Mouse (Mus musculus) embryonic facial prominence, embryonic 14.5 days (tissue): ENCODE data around the gene Stk25. TPM values are rescaled to one million over a fixed set of nuclear protein-coding genes. Genes with fewer than 3 reads are reported as not detected.

Experiments used
- ATAC-seq: fragments of 200-750 bp; cut with Nextera tagmentation; 2 replicates; pipeline ENCODE4 v1.8.0; 2017; ENCODE audit warnings: low read depth, moderate number of reproducible peaks, moderate TSS enrichment
- DNase-seq: peaks from one replicate; pipeline ENCODE4 v3.0.0-alpha.2; 2015; ENCODE audit warnings: low spot score
- H3K27ac ChIP-seq: fragments of 300-500 bp; sonication (generic); replicated peaks from 2 replicates; pipeline ENCODE4 v1.5.1; 2014; ENCODE audit warnings: low read depth, mild to moderate bottlenecking, low read length, moderate library complexity
- H3K27me3 ChIP-seq: fragments of 300-500 bp; sonication (generic); replicated peaks from 2 replicates; pipeline ENCODE4 v1.6.1; 2014; ENCODE audit warnings: low read length; ENCODE audit not compliant: control insufficient read depth, insufficient read depth
- H3K36me3 ChIP-seq: fragments of 300-500 bp; sonication (generic); 2 replicates; pipeline ENCODE4 v1.6.1; 2014; ENCODE audit warnings: low read length, mixed read lengths; ENCODE audit not compliant: control insufficient read depth, insufficient read depth
- H3K4me1 ChIP-seq: fragments of 300-500 bp; sonication (generic); 2 replicates; pipeline ENCODE4 v1.6.1; 2014; ENCODE audit warnings: antibody characterized with exemption, low read length; ENCODE audit not compliant: control insufficient read depth, insufficient read depth
- H3K4me2 ChIP-seq: fragments of 300-500 bp; sonication (generic); 2 replicates; pipeline ENCODE4 v1.6.1; 2014; ENCODE audit warnings: low read depth, mild to moderate bottlenecking, low read length, moderate library complexity, mixed read lengths
- H3K4me3 ChIP-seq: fragments of 300-500 bp; sonication (generic); 2 replicates; pipeline ENCODE4 v1.5.1; 2014; ENCODE audit warnings: low read depth, mild to moderate bottlenecking, low read length
- H3K9ac ChIP-seq: fragments of 300-500 bp; sonication (generic); 2 replicates; pipeline ENCODE4 v1.6.1; 2014; ENCODE audit warnings: low read depth, mild to moderate bottlenecking, low read length, moderate library complexity, mixed read lengths
- H3K9me3 ChIP-seq: fragments of 300-500 bp; sonication (generic); 2 replicates; pipeline ENCODE4 v1.6.1; 2016; ENCODE audit warnings: low read length; ENCODE audit not compliant: control insufficient read depth
- WGBS: fragments of 180-500 bp; shearing (Covaris S2); extraction: QIAGEN DNeasy Blood & Tissue Kit; methylation state at CpG from one replicate; pipeline ENCODE4 v1.1.7; 2014; 5-methylcytosine and 5-hydroxymethylcytosine counted together
- polyA plus RNA-seq: library from polyadenylated mRNA; unstranded; fragments of >200 nt; fragmentation: Nextera tagmentation; extraction: Ambion mirVana; gene quantifications from 2 replicates; pipeline ENCODE4 v1.2.1, GENCODE M21; 2014

Gene Stk25
- polyA plus RNA-seq, 1 experiment from 2014 or later: 190 TPM

DNA sequence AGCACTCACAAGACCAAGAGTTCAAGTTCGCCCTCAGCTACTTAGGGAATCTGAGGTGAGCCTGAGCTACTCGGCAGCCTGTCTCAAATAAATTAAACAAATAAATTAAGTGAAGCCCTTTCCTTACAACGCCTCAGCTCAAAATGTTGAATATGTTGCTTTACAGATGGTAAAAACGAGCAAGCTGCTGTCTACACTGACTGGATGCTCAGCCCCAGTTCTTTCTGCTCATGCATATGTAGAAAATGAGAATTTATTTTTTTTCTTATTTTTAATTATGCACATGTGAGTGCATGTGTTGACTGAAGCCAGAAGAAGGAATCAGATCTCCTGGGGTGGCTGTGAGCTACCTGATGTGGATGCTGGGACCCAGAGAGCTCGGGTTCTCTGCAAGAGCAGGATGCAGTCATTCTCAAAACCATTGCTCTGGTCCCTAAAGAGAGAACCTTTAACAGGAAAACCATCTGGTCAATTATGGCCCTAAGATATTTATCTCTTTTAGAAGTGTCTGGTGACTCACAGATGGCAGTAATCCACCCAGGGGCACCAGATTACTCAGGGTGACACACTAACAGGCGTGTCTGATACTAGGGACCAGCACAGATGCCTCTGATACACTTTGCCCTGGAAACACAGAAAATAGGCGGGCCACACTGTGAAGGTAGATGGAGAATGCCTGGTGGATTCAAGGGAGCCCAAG is 2.0 kb downstream of the Stk25 start:
- DNase-seq (no peak), ATAC-seq (no peak)
- no peak overlapping the region for H3K9ac ChIP-seq
- WGBS: 53% methylated on average over 7 of the region's 7 CpGs
- no peaks in the 10 kb centered on the region for H3K36me3 ChIP-seq
- no peak overlapping the region for H3K4me3 ChIP-seq
- no peaks in the 10 kb centered on the region for H3K4me1 ChIP-seq
- H3K9me3 ChIP-seq: 0 out of 2 replicates have a peak, but pooled peaks cover 5% of the 10 kb centered on the region
- H3K4me2 ChIP-seq: no peak overlapping the region
- no peak overlapping the region for H3K27ac ChIP-seq
- H3K27me3 ChIP-seq: no peaks in the 10 kb centered on the region

DNA sequence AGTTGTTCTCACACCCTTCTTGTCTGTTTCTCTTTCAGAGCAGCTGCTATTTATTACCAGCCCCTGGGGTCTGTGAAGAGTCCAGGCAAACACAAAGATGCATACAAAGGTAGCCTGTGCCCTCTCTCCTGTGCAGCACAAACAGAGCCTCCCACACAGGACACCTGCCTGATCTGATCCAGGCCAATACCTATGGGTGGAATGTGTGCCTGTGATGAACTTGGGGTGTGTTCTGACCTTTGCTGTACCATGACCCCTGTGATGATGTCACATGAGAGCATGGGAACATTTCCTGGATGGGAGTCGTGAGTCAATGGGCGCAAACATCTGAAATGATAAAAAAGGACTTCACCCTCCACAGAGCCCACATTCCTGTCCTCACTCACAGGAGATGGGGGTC is 3.7 kb downstream of the Stk25 start:
- Histone ChIP-seq H3K4me1 (no peaks in the 10 kb centered on the region), H3K4me3 (no peak overlapping the region), H3K4me2 (no peak overlapping the region), H3K9me3 (no peaks in the 10 kb centered on the region), H3K9ac (no peak overlapping the region), H3K27ac (no peak overlapping the region), H3K27me3 (no peaks in the 10 kb centered on the region), H3K36me3 (no peaks in the 10 kb centered on the region)
- ATAC-seq (no peak), DNase-seq (no peak)
- WGBS: 62% methylated on average over 2 of the region's 2 CpGs

DNA sequence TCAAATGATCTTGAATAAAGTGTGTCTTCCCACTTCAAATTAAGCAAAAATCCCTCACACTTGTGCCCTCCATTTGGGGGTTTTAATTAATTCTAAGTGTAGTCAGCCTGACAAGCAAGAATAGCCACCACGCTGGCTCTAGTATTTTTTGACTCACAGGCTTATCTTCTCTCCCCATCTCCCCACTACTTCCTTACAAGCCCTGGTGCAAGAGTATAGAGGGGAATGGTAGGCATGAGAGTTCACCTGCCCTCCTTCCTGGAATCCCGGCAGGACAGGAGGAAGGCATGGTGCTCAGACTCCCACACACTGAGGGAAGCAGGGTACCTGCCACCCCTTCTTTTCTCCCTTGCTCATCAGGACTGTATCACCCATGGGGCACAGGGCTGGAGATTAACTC is 4.2 kb downstream of the Stk25 start:
- no peaks in the 10 kb centered on the region for H3K4me1 ChIP-seq
- no peaks in the 10 kb centered on the region for H3K36me3 ChIP-seq
- DNase-seq (no peak), ATAC-seq (no peak)
- no peaks in the 10 kb centered on the region for H3K27me3 ChIP-seq
- no peaks in the 10 kb centered on the region for H3K9me3 ChIP-seq
- H3K9ac ChIP-seq: no peak overlapping the region
- WGBS: 29% methylated on average over 2 of the region's 2 CpGs
- no peak overlapping the region for H3K4me3 ChIP-seq
- H3K4me2 ChIP-seq: no peak overlapping the region
- H3K27ac ChIP-seq: no peak overlapping the region

DNA sequence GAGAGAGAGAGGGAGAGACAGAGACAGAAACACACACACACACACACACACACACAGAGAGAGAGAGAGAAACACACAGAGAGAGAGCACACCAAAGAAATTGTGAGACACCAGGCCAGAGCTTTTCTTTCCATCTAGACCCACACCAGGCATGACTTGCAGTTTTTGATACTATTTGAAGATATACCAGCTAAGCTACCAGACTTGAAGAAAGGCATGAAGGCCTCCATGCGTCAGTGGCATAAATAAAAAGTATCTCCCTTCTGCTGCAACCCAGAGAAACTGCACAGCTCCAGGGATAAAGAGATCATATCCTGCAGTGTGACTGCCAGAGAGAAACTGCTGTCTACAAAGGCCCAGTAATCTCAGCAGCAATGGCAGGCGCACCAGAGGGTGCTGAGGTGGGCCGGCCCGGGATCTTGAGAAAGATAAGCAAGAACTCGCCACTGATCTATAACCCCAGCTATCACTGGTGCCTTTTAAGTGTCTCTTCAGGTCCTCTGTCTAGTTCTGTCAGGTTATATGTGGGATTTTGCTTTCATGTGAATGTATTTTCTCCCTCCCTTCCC is 8.8 kb downstream of the Stk25 start:
- no peaks in the 10 kb centered on the region for H3K4me1 ChIP-seq
- ATAC-seq (no peak), DNase-seq (no peak)
- H3K9ac ChIP-seq: no peak overlapping the region
- no peaks in the 10 kb centered on the region for H3K27me3 ChIP-seq
- H3K27ac ChIP-seq: no peak overlapping the region
- WGBS: 74% methylated on average over 5 of the region's 5 CpGs
- H3K4me2 ChIP-seq: no peak overlapping the region
- H3K4me3 ChIP-seq: no peak overlapping the region
- no peaks in the 10 kb centered on the region for H3K9me3 ChIP-seq
- H3K36me3 ChIP-seq: no peaks in the 10 kb centered on the region

DNA sequence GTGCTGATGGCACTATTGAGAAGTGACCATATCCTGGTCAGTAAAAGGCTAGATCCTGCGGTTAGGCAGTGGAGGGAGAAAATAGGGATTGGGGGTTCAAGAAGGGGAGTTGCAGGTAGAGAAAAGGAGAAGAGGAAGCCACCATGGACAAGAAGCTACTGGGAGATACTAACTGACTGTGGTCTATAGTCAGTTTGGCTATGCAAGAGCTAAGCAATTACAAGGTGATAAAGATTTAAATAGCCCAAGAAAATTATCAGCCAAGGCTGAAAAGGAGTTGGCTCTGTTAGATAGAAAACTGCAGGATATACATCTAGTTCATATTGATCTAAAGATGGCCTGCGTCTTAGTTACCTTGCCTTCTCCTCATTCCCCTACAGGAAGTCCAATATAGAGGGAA is 15.8 kb downstream of the Stk25 start:
- no peak for DNase-seq
- no peaks in the 10 kb centered on the region for H3K4me1 ChIP-seq
- no peak overlapping the region for H3K27ac ChIP-seq
- no peak overlapping the region for H3K4me3 ChIP-seq
- H3K9ac ChIP-seq: no peak overlapping the region
- no peaks in the 10 kb centered on the region for H3K36me3 ChIP-seq
- ATAC-seq: no peak
- H3K4me2 ChIP-seq: no peak overlapping the region
- no peaks in the 10 kb centered on the region for H3K9me3 ChIP-seq
- H3K27me3 ChIP-seq: no peaks in the 10 kb centered on the region
- 89% methylated on average over 2 of the region's 2 CpGs for WGBS

DNA sequence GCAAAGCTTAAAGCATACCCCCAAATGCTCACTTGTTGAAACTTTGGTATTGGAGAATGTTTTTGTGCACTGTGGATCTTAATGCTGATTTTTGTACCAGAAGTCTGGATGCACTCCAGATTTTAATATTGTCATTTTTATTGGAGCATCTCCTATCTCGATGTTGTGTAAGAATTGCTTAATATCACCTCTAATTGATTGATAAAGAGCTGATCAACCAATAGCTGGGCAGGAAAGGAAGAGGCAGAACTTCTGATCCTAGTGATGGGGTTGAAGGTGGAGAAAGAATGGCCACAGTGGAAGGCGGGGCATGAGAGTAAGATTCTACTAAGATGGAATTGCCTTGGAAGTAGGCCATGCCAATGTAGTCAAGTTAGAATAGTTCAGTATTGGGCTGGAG is 16.5 kb downstream of the Stk25 start:
- 87% methylated on average over 2 of the region's 2 CpGs for WGBS
- no peaks in the 10 kb centered on the region for H3K4me1 ChIP-seq
- no peak for ATAC-seq
- no peak overlapping the region for H3K4me3 ChIP-seq
- H3K36me3 ChIP-seq: no peaks in the 10 kb centered on the region
- DNase-seq: no peak
- no peak overlapping the region for H3K4me2 ChIP-seq
- no peak overlapping the region for H3K27ac ChIP-seq
- H3K9me3 ChIP-seq: no peaks in the 10 kb centered on the region
- no peaks in the 10 kb centered on the region for H3K27me3 ChIP-seq
- H3K9ac ChIP-seq: no peak overlapping the region

DNA sequence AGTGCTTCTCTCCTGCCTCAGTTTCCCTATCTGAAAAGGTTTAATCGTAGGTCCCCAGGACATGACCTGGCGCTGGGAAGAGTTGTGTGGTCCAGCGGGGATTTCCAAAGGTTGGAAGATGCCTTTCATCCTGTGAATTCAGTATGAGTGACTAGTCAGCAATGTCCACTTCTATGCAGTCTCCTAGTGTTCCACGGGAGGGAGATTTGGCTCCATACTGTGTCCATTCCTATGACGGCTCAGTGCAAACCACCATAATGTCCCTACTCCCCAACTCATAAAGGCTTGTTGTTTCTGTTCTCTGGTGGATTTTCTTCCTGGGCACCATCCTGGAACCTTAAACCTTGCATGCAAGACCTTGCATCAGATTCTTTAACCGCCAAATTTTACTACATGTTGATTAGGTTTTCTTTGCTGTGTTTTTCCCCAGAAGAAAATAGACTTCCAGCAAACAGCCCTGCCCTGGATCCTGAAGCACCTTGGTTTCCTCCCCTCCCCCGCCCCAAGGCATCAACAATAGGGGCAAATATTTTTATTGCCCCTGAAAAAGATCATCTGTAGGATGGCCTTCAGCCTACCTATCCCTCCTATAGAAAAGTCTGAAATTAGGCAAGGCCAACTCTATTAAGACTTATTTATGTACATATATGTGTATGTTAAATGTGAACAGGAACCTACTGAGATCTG is 22.1 kb downstream of the Stk25 start:
- H3K36me3 ChIP-seq: peaks cover 11% of the 10 kb centered on the region; the same call in 1 of the 2 replicates
- H3K4me3 ChIP-seq: peak overlapping the region; percentile 97
- H3K27me3 ChIP-seq: no peaks in the 10 kb centered on the region
- ATAC-seq (0 out of 2 replicates have a peak, but pooled peaks have one; percentile 14), DNase-seq (peak; percentile 46)
- no peaks in the 10 kb centered on the region for H3K9me3 ChIP-seq
- H3K9ac ChIP-seq: peak overlapping the region; percentile 63
- H3K27ac ChIP-seq: peak overlapping the region; percentile 74
- WGBS: 32% methylated on average over 7 of the region's 7 CpGs
- peaks cover 9% of the 10 kb centered on the region for H3K4me1 ChIP-seq
- H3K4me2 ChIP-seq: peak overlapping the region; percentile 71

DNA sequence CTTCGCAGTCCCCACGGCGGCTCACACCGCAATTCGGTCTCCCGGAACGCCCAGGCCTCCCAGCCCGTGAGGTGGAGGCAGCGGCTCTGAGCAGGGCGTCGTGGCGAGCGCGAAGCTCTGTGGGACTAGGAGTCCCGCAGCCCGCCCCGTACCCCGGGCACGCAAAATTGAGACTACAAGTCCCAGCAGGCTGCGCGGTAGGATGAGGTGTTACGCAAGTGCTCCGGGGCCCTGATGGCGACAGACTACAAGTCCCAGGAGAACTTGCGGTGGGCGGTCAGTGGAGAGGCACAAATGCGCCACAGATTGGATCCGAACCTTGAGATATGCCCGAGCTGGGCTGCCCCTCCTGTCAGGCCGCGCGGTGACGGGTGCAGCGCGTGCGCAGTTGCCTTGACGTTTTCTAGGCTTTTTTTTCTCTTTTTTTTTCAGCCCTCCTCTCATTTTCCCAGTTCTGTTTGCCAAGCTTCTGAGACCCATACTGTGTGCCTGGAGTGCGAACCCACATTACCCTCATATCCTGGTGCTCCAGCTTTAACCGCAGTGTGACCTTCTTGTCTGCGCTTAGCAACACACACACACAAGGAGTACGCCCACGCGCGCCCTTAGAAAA is 22.8 kb downstream of the Stk25 start:
- no peaks in the 10 kb centered on the region for H3K9me3 ChIP-seq
- H3K4me3 ChIP-seq: peak overlapping the region; percentile 97
- peak overlapping the region; percentile 92 for H3K9ac ChIP-seq
- peak; percentile 100 for DNase-seq
- peak overlapping the region; percentile 87 for H3K4me2 ChIP-seq
- no peaks in the 10 kb centered on the region for H3K27me3 ChIP-seq
- H3K36me3 ChIP-seq: peaks cover 13% of the 10 kb centered on the region
- peak overlapping the region; percentile 88 for H3K27ac ChIP-seq
- peak; percentile 99 for ATAC-seq
- 1% methylated on average over 35 of the region's 44 CpGs for WGBS
- H3K4me1 ChIP-seq: peaks cover 9% of the 10 kb centered on the region
